8 mouse cellular contexts compared by ENCODE assay signal in the genomic region with DNA sequence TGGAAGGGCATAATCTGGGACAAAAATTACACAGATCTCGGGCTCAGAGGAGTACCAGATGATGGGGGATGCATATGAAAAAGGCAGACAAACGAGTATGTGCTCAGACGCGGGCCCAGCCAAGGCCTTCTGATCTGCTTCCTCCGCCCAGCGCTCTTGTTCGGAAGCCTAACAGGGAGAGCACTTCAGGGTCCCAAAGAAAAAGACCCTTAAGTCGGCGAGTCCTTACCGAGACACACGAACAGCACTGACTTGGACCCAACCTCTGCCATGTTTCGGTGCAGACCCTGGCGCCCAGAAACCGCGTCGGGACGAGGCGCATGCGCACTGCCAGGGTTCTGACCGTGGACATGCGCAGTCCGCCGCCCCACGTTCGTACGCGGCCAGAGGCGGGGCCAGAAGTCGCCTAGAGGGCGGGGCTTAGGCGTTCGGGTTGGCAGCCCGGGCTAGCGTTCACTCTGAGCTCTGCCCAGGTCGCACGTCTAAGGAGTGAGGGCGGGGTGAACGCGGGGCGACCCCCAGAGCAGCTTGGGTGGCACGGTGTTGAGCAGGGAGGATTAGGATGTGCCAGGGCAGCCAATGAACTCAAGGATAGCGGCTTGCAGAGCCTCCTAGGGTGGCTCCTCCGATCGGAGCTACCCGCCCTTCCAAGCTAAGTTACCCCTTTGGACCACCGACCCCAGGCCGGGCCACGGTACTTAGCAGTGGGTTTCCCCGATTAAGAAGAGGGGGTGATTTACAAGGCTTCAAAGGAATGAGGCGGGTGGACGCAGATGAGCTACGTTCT. TPM values are rescaled to one million over a fixed set of nuclear protein-coding genes. Genes with fewer than 3 reads are reported as not detected.
A peak's percentile ranks its signal among the peaks of the same experiment; 100 is the strongest.
DNase-seq lines count a peak whose midpoint lies in the region; ATAC-seq and TF ChIP-seq lines count a peak whose summit lies in the region.

A gene (minus strand): TSS at position 329 of the 787 bp plus-strand sequence.
A gene (plus strand): TSS at position 408 of the 787 bp plus-strand sequence.

- peak within 1 kb of the TSS; percentile 98 for H3K4me2 ChIP-seq in heart, embryonic 15.5 days
- H3K4me2 ChIP-seq in liver, embryonic 14.5 days (ENCODE audit: low read depth): peak within 1 kb of the TSS; percentile 99
- peak within 1 kb of the TSS; percentile 86 for H3K4me2 ChIP-seq in neural tube, embryonic 11.5 days (ENCODE audit: low read depth)
- H3K4me2 ChIP-seq in stomach, postnatal 0 days (replicated peaks; ENCODE audit: low read depth): peak within 1 kb of the TSS; percentile 86

- H3K27ac ChIP-seq in brown adipose tissue, adult 24 weeks (replicated peaks; ENCODE audit: low read depth, low read length): peak within 1 kb of the TSS; percentile 18; the same call in 1 of the 2 replicates
- H3K27ac ChIP-seq in heart, embryonic 15.5 days: peak within 1 kb of the TSS; percentile 61
- peak within 1 kb of the TSS; percentile 99 for H3K27ac ChIP-seq in liver, embryonic 14.5 days
- no peak within 1 kb of the TSS for H3K27ac ChIP-seq in neural tube, embryonic 11.5 days (ENCODE audit: low read depth, low read length)
- peak within 1 kb of the TSS; percentile 41 for H3K27ac ChIP-seq in stomach, postnatal 0 days (replicated peaks)

- peak; percentile 98 for ATAC-seq in heart, embryonic 15.5 days (replicated peaks; ENCODE audit: insufficient number of reproducible peaks, insufficient read depth, low FRiP score, low read depth)
- peak; percentile 79 for ATAC-seq in liver, embryonic 14.5 days (ENCODE audit: insufficient read depth)
- ATAC-seq in neural tube, embryonic 11.5 days (ENCODE audit: insufficient read depth, low FRiP score, low TSS enrichment): peak; percentile 96
- peak; percentile 95 for ATAC-seq in stomach, postnatal 0 days (ENCODE audit: low FRiP score, low TSS enrichment)

- DNase-seq in CD4-positive, CD25-positive, alpha-beta regulatory T cell, adult 2 months (ENCODE audit: low read depth, low spot score): peak; percentile 97
- peak; percentile 70 for DNase-seq in fibroblast of lung, adult 2 months (ENCODE audit: low read depth)
- DNase-seq in kidney, postnatal 25 days: peak; percentile 96 to 97
- DNase-seq in liver, embryonic 14.5 days (ENCODE audit: low read depth in 3 of 3, low spot score in 3 of 3): peak; percentile 85 to 86 (median 86)
- peak; percentile 96 for DNase-seq in neural tube, embryonic 11.5 days (ENCODE audit: low spot score)
- DNase-seq in stomach, postnatal 0 days (ENCODE audit: low spot score): peak; percentile 95

- H3K36me3 ChIP-seq in heart, embryonic 15.5 days: no peaks in the 10 kb centered on the region
- peaks cover 12% of the 10 kb centered on the region for H3K36me3 ChIP-seq in liver, embryonic 14.5 days (replicated peaks; ENCODE audit: control insufficient read depth, insufficient read depth, low read depth)
- H3K36me3 ChIP-seq in neural tube, embryonic 11.5 days (ENCODE audit: control insufficient read depth, insufficient read depth, low read length): no peaks in the 10 kb centered on the region
- no peaks in the 10 kb centered on the region for H3K36me3 ChIP-seq in stomach, postnatal 0 days (ENCODE audit: control insufficient read depth, insufficient read depth, low read length)

- peak within 1 kb of the TSS; percentile 87 for H3K4me3 ChIP-seq in brown adipose tissue, adult 24 weeks (ENCODE audit: insufficient read depth, low read depth, low read length)
- H3K4me3 ChIP-seq in heart, embryonic 15.5 days: peak within 1 kb of the TSS; percentile 74
- peak within 1 kb of the TSS; percentile 73 to 95 for H3K4me3 ChIP-seq in liver, embryonic 14.5 days (ENCODE audit: insufficient read depth in 1 of 2, low read depth in 2 of 2, low read length in 2 of 2)
- peak within 1 kb of the TSS; percentile 74 for H3K4me3 ChIP-seq in neural tube, embryonic 11.5 days (ENCODE audit: low read depth, low read length)
- H3K4me3 ChIP-seq in stomach, postnatal 0 days (ENCODE audit: low read depth, low read length): peak within 1 kb of the TSS; percentile 68

- no peaks in the 10 kb centered on the region for H3K27me3 ChIP-seq in heart, embryonic 15.5 days
- no peaks in the 10 kb centered on the region for H3K27me3 ChIP-seq in liver, embryonic 14.5 days (ENCODE audit: control insufficient read depth, insufficient read depth, low read length)
- no peaks in the 10 kb centered on the region for H3K27me3 ChIP-seq in neural tube, embryonic 11.5 days (ENCODE audit: control insufficient read depth, insufficient read depth, low read length)
- no peaks in the 10 kb centered on the region for H3K27me3 ChIP-seq in stomach, postnatal 0 days (ENCODE audit: control insufficient read depth, insufficient read depth, low read length)

- H3K9me3 ChIP-seq in heart, embryonic 15.5 days (replicated peaks): no peaks in the 10 kb centered on the region
- H3K9me3 ChIP-seq in liver, embryonic 14.5 days (ENCODE audit: control insufficient read depth, low read length): no peaks in the 10 kb centered on the region
- H3K9me3 ChIP-seq in neural tube, embryonic 11.5 days (ENCODE audit: control insufficient read depth, low read length): no peaks in the 10 kb centered on the region
- no peaks in the 10 kb centered on the region for H3K9me3 ChIP-seq in stomach, postnatal 0 days (ENCODE audit: control insufficient read depth, low read length)

- H3K9ac ChIP-seq in heart, embryonic 15.5 days: peak within 1 kb of the TSS; percentile 82
- peak within 1 kb of the TSS; percentile 93 for H3K9ac ChIP-seq in liver, embryonic 14.5 days (replicated peaks)
- H3K9ac ChIP-seq in neural tube, embryonic 11.5 days (ENCODE audit: low read length): peak within 1 kb of the TSS; percentile 73
- peak within 1 kb of the TSS; percentile 82 for H3K9ac ChIP-seq in stomach, postnatal 0 days (ENCODE audit: low read length)

- no peak for TF ChIP-seq CTCF in liver, embryonic 14.5 days (IDR thresholded peaks at IDR 0.05; ENCODE audit: low read depth)
- TF ChIP-seq CTCF in stomach, postnatal 0 days (IDR thresholded peaks at IDR 0.05; ENCODE audit: low read depth): no peak

- under 1% methylated on average over 52 of the region's 52 CpGs for WGBS in heart, embryonic 15.5 days
- under 1% methylated on average over 52 of the region's 52 CpGs for WGBS in liver, embryonic 14.5 days (ENCODE audit: insufficient replicate concordance)
- WGBS in neural tube, embryonic 11.5 days: under 1% methylated on average over 51 of the region's 52 CpGs
- WGBS in stomach, postnatal 0 days: under 1% methylated on average over 52 of the region's 52 CpGs

- H3K4me1 ChIP-seq in brown adipose tissue, adult 24 weeks (ENCODE audit: control insufficient read depth, insufficient read depth, insufficient read length, low read length): peaks cover 7% of the 10 kb centered on the region
- H3K4me1 ChIP-seq in heart, embryonic 15.5 days (replicated peaks): peaks cover 7% of the 10 kb centered on the region
- peaks cover 20 to 33% of the 10 kb centered on the region in 2 experiments for H3K4me1 ChIP-seq in liver, embryonic 14.5 days (replicated peaks; ENCODE audit: control insufficient read depth in 2 of 2, insufficient read depth in 2 of 2, low read length in 1 of 2)
- H3K4me1 ChIP-seq in neural tube, embryonic 11.5 days (ENCODE audit: control insufficient read depth, insufficient read depth, low read length): peaks cover 6% of the 10 kb centered on the region
- H3K4me1 ChIP-seq in stomach, postnatal 0 days (replicated peaks; ENCODE audit: control insufficient read depth, insufficient read depth): peaks cover 5% of the 10 kb centered on the region

- TF ChIP-seq EP300 in liver, embryonic 14.5 days (IDR thresholded peaks at IDR 0.05; ENCODE audit: low read depth): no peak
- no peak for TF ChIP-seq EP300 in stomach, postnatal 0 days (optimal IDR thresholded peaks at IDR 0.05)

RNA-seq across cellular contexts. Expression of the first gene that starts in this region (rescaled TPM):
- 61.2 and 66.5 TPM in 2 replicates for polyA plus RNA-seq in brown adipose tissue, adult 24 weeks (2012; ENCODE audit: insufficient read depth, insufficient read length, missing spikeins)
- 88.4 and 94.1 TPM in 2 replicates for polyA plus RNA-seq in heart, embryonic 15.5 days (2015; fragmentation: Nextera tagmentation; extraction: Ambion mirVana)
- polyA plus RNA-seq in liver, embryonic 14.5 days (2012; rRNA removed): 21.0 and 43.2 TPM in 2 replicates
- 349 and 368 TPM in 2 replicates for polyA plus RNA-seq in liver, embryonic 14.5 days (2014; fragmentation: Nextera tagmentation; extraction: Ambion mirVana)
- polyA plus RNA-seq in neural tube, embryonic 11.5 days (2014; fragmentation: Nextera tagmentation; extraction: Ambion mirVana): 189 and 194 TPM in 2 replicates
- 103 and 113 TPM in 2 replicates for polyA plus RNA-seq in stomach, postnatal 0 days (2015; fragmentation: Nextera tagmentation; extraction: Ambion mirVana)

RNA-seq across cellular contexts. Expression of the second gene that starts in this region (rescaled TPM):
- polyA plus RNA-seq in brown adipose tissue, adult 24 weeks (2012; ENCODE audit: insufficient read depth, insufficient read length, missing spikeins): 1.5 and 2.1 TPM in 2 replicates
- 5.2 and 6.5 TPM in 2 replicates for polyA plus RNA-seq in heart, embryonic 15.5 days (2015; fragmentation: Nextera tagmentation; extraction: Ambion mirVana)
- polyA plus RNA-seq in liver, embryonic 14.5 days (2012; rRNA removed): 11.0 and 19.4 TPM in 2 replicates
- polyA plus RNA-seq in liver, embryonic 14.5 days (2014; fragmentation: Nextera tagmentation; extraction: Ambion mirVana): 31.3 and 37.4 TPM in 2 replicates
- polyA plus RNA-seq in neural tube, embryonic 11.5 days (2014; fragmentation: Nextera tagmentation; extraction: Ambion mirVana): 20.7 and 23.1 TPM in 2 replicates
- polyA plus RNA-seq in stomach, postnatal 0 days (2015; fragmentation: Nextera tagmentation; extraction: Ambion mirVana): 49.7 and 51.2 TPM in 2 replicates
